Mouse (Mus musculus) MEL (cell line): ENCODE measurements around the gene Morc2b. TPM values are rescaled to one million over a fixed set of nuclear protein-coding genes. Genes with fewer than 3 reads are reported as not detected.

Experiments used
- DNase-seq: peaks from one replicate; pipeline ENCODE4 v3.0.0; 2011; ENCODE audit warnings: low read depth, low spot score
- H3K27ac ChIP-seq: 2 replicates; pipeline ENCODE4 v1.5.1; 2012; ENCODE audit warnings: low read depth, mild to moderate bottlenecking, control low read depth, low read length, moderate library complexity; ENCODE audit not compliant: control insufficient read depth
- H3K27me3 ChIP-seq, 2 experiments: fragments of 150-350 bp in 1 of 2; sonication (generic) in 1 of 2; 2 replicates each; pipeline ENCODE4 v1.6.1; 2012; ENCODE audit warnings: low read length in 2 of 2, mild to moderate bottlenecking in 2 of 2, improper control_type of control experiment in 1 of 2, moderate library complexity in 1 of 2; ENCODE audit not compliant: insufficient read depth in 2 of 2, control insufficient read depth in 1 of 2
- H3K36me3 ChIP-seq, 2 experiments: 2 replicates each; pipeline ENCODE4 v1.6.1; 2012 to 2014; ENCODE audit warnings: low read length in 2 of 2, improper control_type of control experiment in 1 of 2, inconsistent platforms in 1 of 2, mild to moderate bottlenecking in 1 of 2; ENCODE audit not compliant: insufficient read depth in 2 of 2, control insufficient read depth in 1 of 2
- H3K4me1 ChIP-seq, 2 experiments: fragments of 150-350 bp in 1 of 2; sonication (generic) in 1 of 2; 2 replicates each; pipeline ENCODE4 v1.6.1; 2012; ENCODE audit warnings: low read length in 2 of 2, improper control_type of control experiment in 1 of 2, mild to moderate bottlenecking in 1 of 2; ENCODE audit not compliant: insufficient read depth in 2 of 2, control insufficient read depth in 1 of 2
- H3K4me3 ChIP-seq, 2 experiments: fragments of 150-350 bp in 1 of 2; sonication (generic) in 1 of 2; 2 replicates each; pipeline ENCODE4 v1.5.1; 2012; ENCODE audit warnings: low read depth in 2 of 2, low read length in 2 of 2, mild to moderate bottlenecking in 2 of 2, moderate library complexity in 2 of 2, control low read depth in 1 of 2, improper control_type of control experiment in 1 of 2; ENCODE audit not compliant: control insufficient read depth in 1 of 2, insufficient read depth in 1 of 2
- H3K79me2 ChIP-seq: 2 replicates; pipeline ENCODE4 v1.6.1; 2012; ENCODE audit warnings: mild to moderate bottlenecking, low read length, moderate library complexity; ENCODE audit not compliant: control insufficient read depth, poor library complexity, insufficient read depth
- H3K9ac ChIP-seq: 2 replicates; pipeline ENCODE4 v1.6.1; 2012; ENCODE audit warnings: low read depth, mild to moderate bottlenecking, control low read depth, low read length, moderate library complexity; ENCODE audit not compliant: control insufficient read depth, poor library complexity, severe bottlenecking
- H3K9me3 ChIP-seq: fragments of 150-350 bp; sonication (generic); replicated peaks from 2 replicates; pipeline ENCODE4 v1.6.1; 2012; ENCODE audit warnings: mild to moderate bottlenecking, low read length, improper control_type of control experiment, moderate library complexity; ENCODE audit not compliant: insufficient read depth
- BHLHE40 ChIP-seq: IDR thresholded peaks from 2 replicates; pipeline ENCODE4 v1.6.1; 2012; ENCODE audit warnings: low read depth, mild to moderate bottlenecking, inconsistent platforms, low read length, improper control_type of control experiment, borderline replicate concordance
- CHD1 ChIP-seq: IDR thresholded peaks from 2 replicates; pipeline ENCODE4 v1.6.1; 2012; ENCODE audit warnings: low read depth, mild to moderate bottlenecking, inconsistent platforms, low read length, improper control_type of control experiment
- CHD2 ChIP-seq: IDR thresholded peaks from 2 replicates; pipeline ENCODE4 v1.6.1; 2011; ENCODE audit warnings: low read length, improper control_type of control experiment
- CTCF ChIP-seq, 3 experiments: IDR thresholded peaks in 2 of 3; conservative IDR thresholded peaks in 1 of 3; 2 replicates each; pipeline ENCODE4 v1.5.1; 2011 to 2012; ENCODE audit warnings: low read length in 3 of 3, low read depth in 2 of 3, mild to moderate bottlenecking in 2 of 3, improper control_type of control experiment in 1 of 3, inconsistent platforms in 1 of 3, mixed read lengths in 1 of 3, moderate library complexity in 1 of 3; ENCODE audit not compliant: control insufficient read depth in 1 of 3, insufficient read depth in 1 of 3, poor library complexity in 1 of 3, severe bottlenecking in 1 of 3
- E2F4 ChIP-seq: IDR thresholded peaks from 2 replicates; pipeline ENCODE4 v1.6.1; 2011; ENCODE audit warnings: low read depth, low read length, improper control_type of control experiment, borderline replicate concordance
- ELF1 ChIP-seq: IDR thresholded peaks from 2 replicates; pipeline ENCODE4 v1.6.1; 2014; ENCODE audit warnings: low read depth, mild to moderate bottlenecking, inconsistent platforms, low read length, improper control_type of control experiment, moderate library complexity
- HCFC1 ChIP-seq: IDR thresholded peaks from 2 replicates; pipeline ENCODE4 v1.6.1; 2012; ENCODE audit warnings: low read depth, mild to moderate bottlenecking, inconsistent platforms, low read length, improper control_type of control experiment, moderate library complexity
- JUND ChIP-seq: IDR thresholded peaks from 2 replicates; pipeline ENCODE4 v1.6.1; 2011; ENCODE audit warnings: low read depth, mild to moderate bottlenecking, improper control_type of control experiment, low read length
- KAT2A ChIP-seq: conservative IDR thresholded peaks from 2 replicates; pipeline ENCODE4 v1.6.1; 2012; ENCODE audit warnings: low read depth, low read length, improper control_type of control experiment, inconsistent platforms
- MAZ ChIP-seq: IDR thresholded peaks from 2 replicates; pipeline ENCODE4 v1.6.1; 2012; ENCODE audit warnings: low read depth, mild to moderate bottlenecking, inconsistent platforms, low read length, improper control_type of control experiment
- MEF2A ChIP-seq: IDR thresholded peaks from 2 replicates; pipeline ENCODE4 v1.6.1; 2014; ENCODE audit warnings: low read depth, mild to moderate bottlenecking, inconsistent platforms, low read length, improper control_type of control experiment; ENCODE audit not compliant: poor library complexity, insufficient replicate concordance, severe bottlenecking; ENCODE audit errors: extremely low read depth
- MXI1 ChIP-seq: IDR thresholded peaks from 2 replicates; pipeline ENCODE4 v1.6.1; 2011; ENCODE audit warnings: mild to moderate bottlenecking, low read depth, low read length, improper control_type of control experiment
- MYB ChIP-seq: IDR thresholded peaks from 2 replicates; pipeline ENCODE4 v1.6.1; 2011; ENCODE audit warnings: mild to moderate bottlenecking, low read depth, low read length, improper control_type of control experiment
- POLR2AphosphoS5 ChIP-seq: IDR thresholded peaks from 2 replicates; pipeline ENCODE4 v1.6.1; 2012; ENCODE audit warnings: low read depth, borderline replicate concordance, mild to moderate bottlenecking, inconsistent platforms, low read length, moderate library complexity, mixed read lengths
- TCF12 ChIP-seq: IDR thresholded peaks from 2 replicates; pipeline ENCODE4 v1.6.1; 2014; ENCODE audit warnings: low read depth, mild to moderate bottlenecking, inconsistent platforms, low read length, improper control_type of control experiment, moderate library complexity
- UBTF ChIP-seq: IDR thresholded peaks from 2 replicates; pipeline ENCODE4 v1.6.1; 2012; ENCODE audit warnings: low read depth, mild to moderate bottlenecking, inconsistent platforms, low read length, improper control_type of control experiment, moderate library complexity, borderline replicate concordance; ENCODE audit not compliant: insufficient read depth
- ZC3H11A ChIP-seq: IDR thresholded peaks from 2 replicates; pipeline ENCODE4 v1.6.1; 2012; ENCODE audit warnings: low read depth, mild to moderate bottlenecking, inconsistent platforms, low read length, improper control_type of control experiment
- ZMIZ1 ChIP-seq: IDR thresholded peaks from 2 replicates; pipeline ENCODE4 v1.6.1; 2012; ENCODE audit warnings: low read depth, mild to moderate bottlenecking, inconsistent platforms, low read length, improper control_type of control experiment, moderate library complexity
- ZNF384 ChIP-seq: IDR thresholded peaks from 2 replicates; pipeline ENCODE4 v1.6.1; 2012; ENCODE audit warnings: low read depth, mild to moderate bottlenecking, inconsistent platforms, low read length, improper control_type of control experiment
- polyA plus RNA-seq, 2 experiments: library from polyadenylated mRNA; stranded (reverse) in 1 of 2; unstranded in 1 of 2; fragments of >175 nt in 1 of 2; fragments of >200 nt in 1 of 2; gene quantifications; 2 replicates each; pipeline versions ENCODE4 v1.2.1 to v1.2.4; 2012; ENCODE audit warnings: low replicate concordance in 2 of 2, low read depth in 1 of 2; ENCODE audit not compliant: insufficient read length in 2 of 2, insufficient read depth in 1 of 2, missing spikeins in 1 of 2
- total RNA-seq: library from RNA; depleted of rRNA; stranded (reverse); fragments of 300-350 nt; gene quantifications from 2 replicates; pipeline ENCODE4 v1.2.3, GENCODE M21; 2012

Gene Morc2b
- total and polyA plus RNA-seq, 3 experiments, result not detected

DNA sequence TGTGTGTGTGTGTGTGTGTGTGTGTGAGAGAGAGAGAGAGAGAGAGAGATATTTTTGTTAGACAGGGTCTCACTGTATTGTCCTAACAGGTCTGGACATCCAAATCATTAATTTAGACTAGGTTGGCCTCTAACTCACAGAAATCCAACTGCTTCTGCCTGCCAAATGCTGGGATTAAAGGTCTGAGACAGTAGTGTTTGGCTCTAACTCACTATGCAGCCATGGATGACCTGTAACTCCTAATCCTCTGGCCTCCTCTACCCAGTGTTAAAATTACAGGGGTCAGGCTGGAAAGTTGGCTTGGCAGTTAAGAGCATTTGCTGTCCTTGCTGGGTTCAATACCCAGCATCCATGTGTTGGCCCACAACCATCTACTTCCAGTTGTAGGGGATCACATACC lies 14.9 kb downstream of the Morc2b start:
- no peak overlapping the region for H3K4me3 ChIP-seq
- H3K27ac ChIP-seq, result no peak overlapping the region
- no peaks in the 10 kb centered on the region for H3K36me3 ChIP-seq
- H3K27me3 ChIP-seq, result no peaks in the 10 kb centered on the region
- no peaks in the 10 kb centered on the region for H3K4me1 ChIP-seq
- H3K9me3 ChIP-seq, result no peaks in the 10 kb centered on the region
- TF ChIP-seq CTCF (IDR thresholded peaks at IDR 0.05 in 2 of 3, conservative IDR thresholded peaks at IDR 0.05 in 1 of 3; ENCODE audit: control insufficient read depth in 1 of 3, insufficient read depth in 1 of 3, low read depth in 2 of 3, low read length in 3 of 3, poor library complexity in 1 of 3, severe bottlenecking in 1 of 3), result no peak
- no peak for TF ChIP-seq MEF2A
- TF ChIP-seq HCFC1, result no peak
- no peak for TF ChIP-seq ZC3H11A
- TF ChIP-seq BHLHE40, result no peak
- TF ChIP-seq POLR2AphosphoS5, result no peak
- TF ChIP-seq MAZ, result no peak
- no peak for TF ChIP-seq CHD2
- no peak for TF ChIP-seq ELF1
- TF ChIP-seq ZMIZ1, result no peak
- no peak for TF ChIP-seq TCF12
- TF ChIP-seq, all 39 proteins: peak for 0
- no peak overlapping the region for H3K9ac ChIP-seq
- no peaks in the 10 kb centered on the region for H3K79me2 ChIP-seq
- DNase-seq, result no peak

DNA sequence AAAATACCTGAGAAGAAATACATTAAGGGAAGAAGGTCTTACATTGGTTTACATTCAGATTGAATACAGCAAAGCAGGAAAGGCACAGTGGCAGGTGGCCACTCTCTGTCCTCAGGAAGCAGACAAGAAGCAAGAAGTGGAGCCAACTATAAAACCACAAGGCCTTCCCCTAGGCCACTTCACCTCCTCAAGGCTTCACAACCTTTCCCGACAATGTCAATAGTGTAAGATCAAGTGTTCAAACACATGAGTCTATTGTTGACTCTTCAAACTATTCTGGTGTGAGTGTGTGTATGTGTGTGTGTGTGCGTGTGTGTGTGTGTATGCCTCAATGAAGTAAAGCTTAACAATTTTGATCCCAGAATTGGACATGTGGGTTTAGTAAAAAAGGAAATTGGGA lies 42.1 kb downstream of the Morc2b start:
- peaks cover 0 to 2% of the 10 kb centered on the region in 2 experiments; a peak in 1 of 4 replicates for H3K36me3 ChIP-seq
- no peak overlapping the region for H3K27ac ChIP-seq
- no peak overlapping the region for H3K4me3 ChIP-seq
- H3K27me3 ChIP-seq, result no peaks in the 10 kb centered on the region
- H3K4me1 ChIP-seq, result no peaks in the 10 kb centered on the region
- H3K79me2 ChIP-seq, result no peaks in the 10 kb centered on the region; the same call in 1 of the 2 replicates
- no peaks in the 10 kb centered on the region for H3K9me3 ChIP-seq
- DNase-seq, result no peak
- H3K9ac ChIP-seq, result no peak overlapping the region
- no peak for TF ChIP-seq MYB
- no peak for TF ChIP-seq JUND
- no peak for TF ChIP-seq ZNF384
- no peak for TF ChIP-seq E2F4
- no peak for TF ChIP-seq CHD1
- TF ChIP-seq KAT2A, result no peak
- no peak for TF ChIP-seq MEF2A
- TF ChIP-seq MXI1, result no peak
- no peak for TF ChIP-seq UBTF
